Mouse (Mus musculus) embryo, embryonic 10 days (tissue): ENCODE data around the gene Me1.
"Not testable (repeated sequence)": the region's sequence is repeated elsewhere in the genome, so short reads cannot be mapped to it uniquely, and the experiment has no call there.

Experiments
- DNase-seq: peaks from one replicate; pipeline ENCODE4 v3.0.0-alpha.2; 2015; ENCODE audit warnings: low spot score

Me1 gene

DNA sequence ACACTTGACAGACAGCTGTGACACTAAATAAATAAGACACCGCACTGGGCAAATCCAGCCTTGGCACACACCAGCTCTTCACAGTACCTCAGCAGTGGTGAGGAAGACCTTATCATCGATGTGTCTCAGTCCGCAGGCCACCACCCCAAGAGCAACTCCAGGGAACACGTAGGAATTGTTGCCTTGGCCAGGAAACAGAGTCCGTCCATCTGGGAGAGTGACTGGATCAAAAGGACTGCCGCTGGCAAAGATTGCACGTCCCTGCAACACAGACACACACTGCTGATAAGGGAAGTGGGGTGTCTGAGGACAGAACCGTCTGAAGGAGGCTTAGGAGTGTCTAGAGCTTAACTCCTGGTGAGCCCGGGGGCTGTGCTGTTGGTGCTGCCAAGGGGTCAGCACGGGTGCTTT is 101.4 kb downstream of the Me1 start:
- DNase-seq: not testable (repeated sequence)

DNA sequence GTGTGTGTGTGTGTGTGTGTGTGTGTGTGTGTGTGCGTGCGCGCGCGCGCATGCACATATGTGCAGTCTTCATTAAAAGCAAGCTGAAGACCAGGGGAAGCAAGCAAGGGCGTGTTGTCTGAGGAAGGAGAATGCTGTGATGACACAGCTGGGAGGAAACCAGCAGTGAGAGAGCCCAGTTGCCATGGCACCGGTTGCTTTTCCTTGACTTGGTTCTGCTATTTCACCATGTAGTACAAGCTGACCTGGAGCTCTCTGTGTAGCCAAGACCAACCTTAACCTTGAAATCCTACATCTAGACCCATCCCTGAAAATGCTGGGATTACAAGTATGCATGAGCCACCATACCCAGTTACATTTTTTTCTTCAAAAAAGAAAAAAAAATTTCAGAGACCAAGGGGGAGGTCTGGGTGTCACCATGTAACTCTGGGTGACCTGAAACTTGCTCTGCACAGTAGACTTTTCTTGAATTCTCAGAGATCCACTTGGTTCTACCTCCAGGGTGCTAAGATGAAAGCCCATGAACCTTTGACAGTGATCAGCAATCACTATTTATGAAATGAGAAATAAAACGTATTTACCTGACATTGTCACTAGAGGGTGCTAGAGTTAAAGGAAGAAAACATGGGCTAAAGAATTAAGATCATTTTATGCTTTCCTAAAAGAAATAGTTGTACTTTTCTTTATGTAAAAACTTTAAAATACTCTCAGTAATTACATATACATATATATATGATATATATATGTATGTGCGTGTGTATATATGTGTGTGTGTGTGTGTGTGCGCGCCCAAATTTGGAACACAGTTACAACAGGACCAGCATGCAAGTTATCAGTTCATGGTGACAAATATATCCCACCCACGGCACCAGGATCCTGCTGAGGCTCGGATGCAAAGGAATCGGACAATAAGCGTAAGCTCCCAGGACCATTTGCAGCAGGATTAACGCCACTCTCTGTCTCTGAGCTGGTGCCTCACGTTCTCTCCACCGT is 102.8 kb downstream of the Me1 start:
- peak; percentile 58 for DNase-seq

DNA sequence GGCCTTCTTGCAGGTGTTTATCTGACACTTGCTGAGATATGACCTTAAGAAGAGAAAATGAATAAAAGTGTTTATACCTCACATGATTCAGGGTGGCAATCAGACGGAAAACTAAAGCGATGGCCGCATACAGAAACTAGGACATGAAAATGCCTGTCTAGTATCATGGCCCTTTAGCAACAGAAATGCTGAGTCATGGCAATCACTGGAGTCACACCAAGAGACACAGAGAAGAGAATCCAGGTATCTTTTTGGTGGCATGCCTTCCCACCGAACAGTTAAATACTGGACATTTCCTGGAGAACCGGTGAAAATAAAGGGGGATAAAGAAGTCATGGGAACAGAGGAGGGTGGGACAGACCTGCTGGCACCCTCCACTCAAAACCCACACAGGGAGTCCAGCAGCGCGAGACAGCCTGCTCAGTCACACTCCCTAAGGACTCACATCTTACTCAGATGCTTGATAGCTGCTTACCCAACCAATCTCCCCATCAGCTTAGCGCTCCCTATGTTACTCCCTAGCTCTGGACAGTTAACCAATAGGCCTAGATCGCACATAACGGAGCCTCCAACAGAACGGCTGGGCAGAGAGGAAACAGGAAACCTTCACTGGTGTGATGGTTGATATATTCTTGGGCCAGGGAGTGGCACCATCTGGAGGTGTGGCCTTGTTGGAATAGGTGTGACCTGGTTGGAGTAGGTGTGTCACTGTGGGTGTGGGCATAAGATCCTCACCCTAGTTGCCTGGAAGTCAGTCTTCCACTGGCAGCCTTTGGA is 108.5 kb downstream of the Me1 start:
- DNase-seq: no peak

- peak; percentile 80 for DNase-seq
Measured at GRCm38 (mm10) chr9:86583740-86584139, 112.0 kb downstream of the Me1 start.

DNA sequence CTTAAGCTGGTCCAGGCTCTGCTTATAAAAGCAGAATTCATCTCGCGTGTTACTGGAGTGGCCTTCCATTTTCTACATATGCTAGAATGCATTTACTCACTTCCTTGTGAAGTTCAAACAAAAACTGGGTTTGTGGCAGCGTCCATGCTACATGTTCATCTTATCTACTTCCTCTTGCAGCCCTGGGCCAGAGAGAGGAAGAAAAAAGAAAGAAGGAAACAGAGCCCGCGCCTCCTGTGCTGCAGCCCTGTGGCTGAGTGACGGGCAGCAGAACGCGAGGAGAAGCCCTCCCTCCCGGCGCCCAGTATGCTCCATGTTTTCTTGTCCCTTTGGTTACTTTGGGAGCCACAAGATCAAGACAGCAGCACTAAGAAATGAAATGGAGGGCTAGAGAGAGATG is 116.1 kb downstream of the Me1 start:
- DNase-seq: no peak

GRCm38 (mm10) chr9:86575178-86575577 is 120.6 kb downstream of the Me1 start:
- no peak for DNase-seq

GRCm38 (mm10) chr9:86573616-86574303 is 122.0 kb downstream of the Me1 start:
- DNase-seq: no peak

DNA sequence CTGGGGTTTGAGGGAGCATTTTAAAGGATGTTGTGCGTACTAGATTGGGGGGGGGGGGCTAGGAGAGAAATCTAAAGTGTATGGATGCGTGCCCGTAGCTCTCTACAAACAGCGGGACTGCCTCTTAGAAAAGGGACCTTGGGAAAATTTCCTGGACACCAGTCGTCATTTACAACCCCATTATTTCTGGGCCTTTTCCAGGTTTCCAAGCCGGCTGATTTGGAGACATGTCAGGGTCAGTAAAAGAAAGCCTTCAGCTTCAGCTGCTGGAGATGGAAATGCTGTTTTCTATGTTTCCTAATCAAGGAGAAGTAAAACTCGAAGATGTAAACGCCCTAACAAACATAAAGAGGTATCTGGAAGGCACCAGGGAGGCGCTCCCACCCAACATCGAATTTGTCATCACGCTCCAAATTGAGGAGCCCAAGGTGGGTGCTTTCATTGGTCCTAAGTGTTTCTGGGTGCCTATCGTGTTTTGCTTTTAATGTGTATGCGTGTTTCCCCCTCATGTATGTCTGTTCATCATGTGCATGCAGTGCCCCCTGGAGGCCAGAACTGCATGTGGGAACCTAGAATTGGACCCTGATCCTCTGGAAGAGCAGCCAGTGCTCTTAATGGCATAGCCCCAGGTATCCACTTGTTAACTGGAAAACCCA is 123.0 kb downstream of the Me1 start:
- peak; percentile 90 for DNase-seq

GRCm38 (mm10) chr9:86572196-86572595 is 123.6 kb downstream of the Me1 start:
- no peak for DNase-seq

DNA sequence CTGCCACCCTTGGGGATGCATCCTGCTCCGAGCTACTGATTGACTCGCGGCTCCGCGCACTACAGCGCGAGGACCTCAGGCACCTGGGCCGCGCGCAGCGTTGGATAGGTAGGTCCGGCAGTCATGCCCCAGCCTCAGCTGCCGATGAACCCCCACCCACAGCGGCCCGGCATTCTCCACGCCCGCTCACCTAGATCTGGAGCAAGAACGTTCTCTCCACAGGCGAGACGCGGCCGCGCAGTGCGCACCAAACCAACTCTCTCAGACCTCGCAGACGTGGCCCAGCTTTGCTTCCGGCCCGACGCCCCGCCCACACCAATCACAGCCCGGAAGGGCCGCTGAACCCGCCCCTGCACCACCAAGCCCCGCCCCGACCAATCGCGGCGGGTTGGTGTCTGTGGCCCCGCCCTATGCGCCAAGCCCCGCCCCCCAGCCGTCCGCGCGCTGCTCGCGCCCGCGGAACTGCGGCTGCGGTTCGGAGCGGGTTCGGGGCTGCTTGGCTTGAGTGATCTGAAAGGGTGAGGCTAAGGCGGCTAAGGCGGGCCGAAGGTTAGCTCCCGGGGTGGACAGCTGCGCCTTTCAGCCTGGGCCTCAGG is 124.1 kb downstream of the Me1 start, which contains the start of the genes Pgm3 and Rwdd2a:
TSS of gene Pgm3 (minus strand) at position 303 of the 596 bp plus-strand sequence.
TSS of gene Rwdd2a (plus strand) at position 452 of the 596 bp plus-strand sequence.
- peak; percentile 93 for DNase-seq

DNA sequence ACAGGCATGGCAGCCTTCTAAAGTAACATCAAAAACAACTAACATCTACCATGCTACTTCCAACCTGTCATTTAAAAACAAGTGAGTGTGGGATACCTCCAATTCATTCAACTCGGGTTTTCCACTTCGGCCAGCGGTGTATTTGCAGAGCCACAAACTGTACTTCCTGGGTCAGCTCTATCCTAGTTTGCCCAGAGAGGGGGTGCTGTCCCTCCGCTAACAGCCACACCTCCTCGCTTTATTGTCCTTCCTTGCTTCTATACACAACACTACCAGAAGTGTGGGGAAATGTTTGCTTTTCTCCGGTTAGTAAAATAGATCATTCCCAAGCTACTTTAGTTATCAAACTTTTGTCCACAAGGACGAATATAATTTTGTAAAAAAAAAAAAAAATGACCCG is 124.8 kb downstream of the Me1 start:
- no peak for DNase-seq

DNA sequence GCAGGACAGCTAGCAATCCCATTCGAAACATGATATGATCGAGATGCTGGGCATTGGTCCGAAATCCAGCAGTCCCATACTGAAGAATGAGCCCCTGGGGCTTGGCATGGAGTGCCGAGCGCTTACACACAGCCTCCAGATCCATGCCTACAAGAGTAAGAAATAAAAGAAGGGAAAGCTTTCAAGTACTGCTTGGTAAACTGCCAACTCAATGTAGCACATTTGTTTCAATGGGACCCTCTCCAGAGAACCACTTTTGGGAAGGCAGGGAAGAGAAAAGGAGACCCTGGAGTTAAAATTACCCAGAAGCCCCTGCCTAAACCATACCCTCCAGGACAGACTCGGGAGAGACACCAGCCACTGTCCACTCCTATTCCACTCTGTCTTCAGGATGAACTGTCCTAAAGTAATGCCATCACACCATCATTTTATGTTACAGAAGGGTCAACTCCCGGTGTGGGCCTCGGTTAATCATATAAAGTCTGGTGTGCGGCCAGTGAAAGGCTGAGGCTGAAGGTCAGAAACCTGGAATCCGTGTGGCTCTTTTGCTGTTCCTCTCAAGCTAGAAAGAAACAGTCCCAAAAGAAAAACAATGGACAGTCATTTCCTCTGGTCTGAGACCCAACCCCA is 125.4 kb downstream of the Me1 start:
- DNase-seq: no peak

DNA sequence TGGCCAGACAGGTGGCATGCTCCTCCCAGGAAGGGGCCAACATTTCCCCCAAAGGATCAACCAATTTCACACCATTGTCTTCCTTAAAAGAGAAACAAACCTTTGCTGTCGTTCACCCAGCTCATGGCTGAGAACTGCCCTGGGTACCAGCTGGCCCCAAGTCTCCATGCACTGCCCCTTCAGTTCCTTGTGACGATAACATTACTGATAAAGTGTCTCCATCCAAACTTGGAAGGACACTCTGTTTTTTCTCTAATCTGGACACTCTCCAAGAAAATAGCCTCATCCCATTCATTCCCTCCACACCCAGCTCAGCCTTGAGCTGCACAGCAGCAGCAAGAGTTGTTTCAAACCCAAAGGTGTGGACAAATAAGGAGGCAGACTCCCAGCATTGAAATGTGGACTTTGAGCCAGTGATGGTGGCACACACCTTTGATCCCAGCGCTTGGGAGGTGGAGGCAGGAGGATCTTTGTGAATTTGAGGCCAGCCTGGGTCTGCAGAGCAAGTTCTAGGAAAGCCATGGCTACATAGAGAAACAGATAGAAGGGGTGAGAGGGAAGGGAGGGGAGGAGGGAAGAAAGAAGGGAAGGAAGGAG is 126.3 kb downstream of the Me1 start:
- no peak for DNase-seq

GRCm38 (mm10) chr9:86560543-86560942 is 135.2 kb downstream of the Me1 start:
- no peak for DNase-seq

DNA sequence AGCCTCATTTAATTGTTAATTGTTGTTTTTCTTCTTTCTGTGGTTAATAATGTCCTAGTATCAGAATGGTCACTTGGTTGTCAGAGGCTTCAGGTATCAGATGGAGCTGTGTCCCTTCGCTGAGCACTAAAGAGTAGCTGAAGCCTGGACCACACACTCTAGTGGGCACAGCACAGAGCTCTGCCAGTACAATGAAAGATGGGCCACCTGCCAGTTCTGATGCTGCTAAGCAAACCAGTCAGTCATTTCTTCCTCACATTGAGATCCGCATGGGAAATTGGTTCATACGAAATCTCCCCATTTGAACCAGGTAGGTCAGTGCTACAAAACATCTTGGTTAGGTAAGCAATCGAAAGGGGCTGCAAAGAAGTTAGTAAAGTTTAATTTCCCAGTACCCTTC is 141.1 kb downstream of the Me1 start:
- no peak for DNase-seq

DNA sequence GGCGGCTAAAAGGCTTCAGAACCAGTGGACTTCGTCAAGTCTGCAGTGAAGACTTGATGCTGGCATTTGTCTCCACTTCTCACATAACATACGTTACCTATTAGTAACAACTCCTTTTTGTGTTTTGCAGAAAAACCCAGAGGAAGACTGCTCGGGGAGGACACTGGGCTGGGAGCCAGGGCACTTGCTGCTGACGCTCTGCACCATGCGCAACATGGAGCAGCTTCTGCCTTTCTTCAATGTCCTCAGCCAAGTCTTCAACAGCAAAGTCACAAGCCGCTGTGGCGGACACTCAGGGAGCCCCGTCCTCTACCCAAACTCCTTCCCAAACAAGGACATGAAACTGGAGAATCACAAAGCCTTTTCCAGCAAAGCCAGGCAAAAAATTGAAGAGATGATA is 141.9 kb downstream of the Me1 start:
- no peak for DNase-seq

GRCm38 (mm10) chr9:86550717-86551116 is 145.0 kb downstream of the Me1 start:
- DNase-seq: no peak

DNA sequence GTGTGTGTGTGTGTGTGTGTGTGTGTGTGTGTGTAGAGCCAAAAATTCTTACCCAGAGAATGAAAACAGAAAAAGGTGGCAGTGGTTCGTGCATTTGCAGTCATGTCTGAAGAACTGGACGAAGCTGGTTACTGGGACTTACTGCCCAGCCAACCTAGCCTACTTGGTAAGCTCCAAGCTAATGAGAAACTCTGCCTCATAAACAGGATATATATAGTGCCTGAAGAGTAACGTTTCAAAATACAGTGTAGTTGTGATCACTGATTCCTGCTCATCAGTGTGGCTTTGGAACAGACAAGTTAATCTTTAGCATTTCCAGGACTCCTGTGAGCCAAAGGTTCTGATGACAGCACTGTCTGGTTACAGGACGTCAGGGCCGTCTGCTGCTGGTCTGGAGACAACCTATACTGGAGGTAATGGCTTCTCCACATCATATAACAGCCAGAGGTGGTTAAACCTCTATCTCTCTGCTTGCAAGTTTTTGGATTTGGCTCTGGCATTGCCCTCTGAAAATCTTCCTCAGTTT is 146.1 kb downstream of the Me1 start:
- no peak for DNase-seq

GRCm38 (mm10) chr9:86544559-86544958 is 151.2 kb downstream of the Me1 start:
- DNase-seq: no peak

DNA sequence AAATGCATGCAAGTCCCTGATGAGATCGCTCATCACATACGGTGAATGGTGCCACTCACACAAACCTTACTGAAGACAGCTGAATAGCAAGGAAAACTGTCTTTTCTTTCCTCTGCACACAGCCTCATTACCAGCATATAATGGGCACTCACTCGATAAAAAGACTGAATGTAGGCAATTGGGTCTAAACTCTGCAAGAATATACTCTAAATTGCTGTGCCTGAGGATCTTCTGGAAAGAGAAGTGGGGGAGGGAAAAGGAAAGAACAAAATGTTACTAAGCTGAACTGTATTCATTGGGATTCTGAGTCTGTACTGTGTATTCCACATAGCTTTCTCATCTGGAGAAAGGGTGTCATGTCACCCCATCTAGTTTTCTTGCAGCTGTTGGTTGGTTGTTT is 152.3 kb downstream of the Me1 start:
- no peak for DNase-seq
